Mouse (Mus musculus) embryo, embryonic 10.5 days (tissue): ENCODE data around the gene Fam222a.
A peak's percentile ranks its signal among the peaks of the same experiment; 100 is the strongest.

Source experiments
- DNase-seq: peaks from one replicate; pipeline ENCODE4 v3.0.0-alpha.2; 2015; ENCODE audit warnings: low spot score

Gene Fam222a

GRCm38 (mm10) chr5:114584293-114585104 lies 16.7 kb downstream of the Fam222a start:
- DNase-seq: no peak

DNA sequence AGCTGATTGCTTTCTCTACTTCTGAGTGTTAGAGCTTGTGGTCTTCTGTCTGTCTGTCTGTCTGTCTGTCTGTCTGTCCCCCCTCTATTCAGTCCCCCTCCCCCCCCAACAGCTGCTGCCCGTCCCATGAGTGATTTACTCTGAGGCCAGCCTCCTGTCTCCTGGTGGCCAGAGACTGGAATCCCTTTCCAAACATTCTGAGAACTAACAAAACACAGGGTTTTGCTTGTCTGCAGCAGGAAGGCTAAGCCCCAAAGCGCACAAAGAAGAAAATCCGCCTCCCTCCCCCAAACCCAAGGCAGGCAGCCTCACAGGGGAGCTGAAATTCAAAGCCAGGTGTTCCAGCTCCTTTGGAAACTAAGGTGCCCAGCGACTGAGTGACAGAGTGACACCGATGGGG lies 17.9 kb downstream of the Fam222a start:
- DNase-seq: no peak

DNA sequence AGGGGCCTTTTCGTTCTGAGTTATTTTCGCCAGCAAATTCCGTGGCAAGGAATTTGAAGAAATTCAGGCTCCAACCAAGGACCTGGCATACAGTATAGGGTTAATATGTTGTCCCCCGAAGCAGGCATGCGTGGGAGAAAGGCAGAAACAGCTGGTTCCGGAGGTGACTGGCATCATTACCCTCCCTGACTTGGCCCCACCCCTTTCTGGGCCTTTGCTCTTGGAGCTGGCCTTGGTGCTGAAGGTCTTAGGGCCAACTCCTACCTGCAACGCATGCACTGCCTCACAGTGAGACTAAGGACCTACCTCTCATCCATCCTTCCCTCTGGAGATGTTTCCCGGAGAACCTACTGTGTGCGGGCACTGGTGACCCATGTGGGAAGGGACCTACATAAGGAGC lies 20.1 kb downstream of the Fam222a start:
- DNase-seq: peak; percentile 87

DNA sequence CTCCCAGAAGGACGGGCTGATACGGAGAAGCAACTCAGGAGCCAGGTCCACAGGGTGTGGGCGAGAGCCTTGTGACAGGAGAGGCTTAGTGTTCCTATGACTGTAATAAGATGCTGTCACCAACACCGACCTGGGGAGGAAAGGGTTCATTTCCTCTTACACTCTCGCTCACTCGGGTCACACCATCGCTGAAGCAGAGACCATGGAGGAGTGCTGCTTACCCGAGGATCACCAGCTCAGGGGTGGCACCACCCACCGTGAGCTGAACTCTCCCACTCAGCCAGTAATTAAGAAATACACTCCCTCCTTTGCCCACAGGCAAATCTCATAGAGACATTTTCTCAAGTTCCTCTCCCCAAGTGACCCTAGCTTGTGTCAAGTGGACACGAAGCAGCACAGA lies 20.6 kb downstream of the Fam222a start:
- no peak for DNase-seq

DNA sequence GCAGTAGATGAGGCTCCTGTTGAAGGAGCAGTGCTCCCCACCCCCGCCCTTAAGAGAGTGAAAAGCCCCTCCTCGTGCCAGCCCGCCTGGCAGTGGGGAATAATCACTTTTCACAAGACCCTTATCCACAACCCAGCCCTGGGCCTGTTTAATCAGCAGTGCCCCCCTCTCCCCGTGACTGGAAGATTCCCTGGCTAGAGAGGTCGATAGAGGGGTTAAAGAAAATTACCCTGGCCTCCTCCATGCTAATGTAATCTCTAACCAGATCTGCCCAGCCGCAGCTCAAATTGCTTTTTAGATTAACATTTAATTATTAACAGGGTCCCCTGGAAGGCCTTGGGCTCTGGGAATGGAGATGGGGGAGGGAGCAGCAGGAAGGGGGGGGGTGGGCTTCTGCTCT lies 21.2 kb downstream of the Fam222a start:
- no peak for DNase-seq

DNA sequence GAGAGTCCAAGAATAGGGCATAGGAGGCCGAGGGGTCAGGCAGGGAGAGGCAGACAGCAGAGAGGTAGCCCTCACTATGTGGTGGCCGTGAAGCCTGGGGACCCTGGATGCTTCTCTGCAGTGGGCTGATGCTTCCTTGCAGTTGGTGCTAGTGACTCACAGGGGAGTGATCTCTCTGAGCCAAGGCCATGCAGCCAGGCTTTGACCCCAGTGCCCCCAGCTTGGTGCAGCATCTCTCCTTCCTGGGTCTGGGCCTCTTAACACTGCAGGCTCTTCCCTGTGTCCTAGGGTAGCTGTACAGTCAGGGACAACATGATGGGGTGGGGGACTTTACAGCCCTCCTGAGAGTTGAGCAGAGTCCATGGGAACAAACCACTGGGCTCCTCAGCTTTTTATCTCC lies 21.6 kb downstream of the Fam222a start:
- no peak for DNase-seq

DNA sequence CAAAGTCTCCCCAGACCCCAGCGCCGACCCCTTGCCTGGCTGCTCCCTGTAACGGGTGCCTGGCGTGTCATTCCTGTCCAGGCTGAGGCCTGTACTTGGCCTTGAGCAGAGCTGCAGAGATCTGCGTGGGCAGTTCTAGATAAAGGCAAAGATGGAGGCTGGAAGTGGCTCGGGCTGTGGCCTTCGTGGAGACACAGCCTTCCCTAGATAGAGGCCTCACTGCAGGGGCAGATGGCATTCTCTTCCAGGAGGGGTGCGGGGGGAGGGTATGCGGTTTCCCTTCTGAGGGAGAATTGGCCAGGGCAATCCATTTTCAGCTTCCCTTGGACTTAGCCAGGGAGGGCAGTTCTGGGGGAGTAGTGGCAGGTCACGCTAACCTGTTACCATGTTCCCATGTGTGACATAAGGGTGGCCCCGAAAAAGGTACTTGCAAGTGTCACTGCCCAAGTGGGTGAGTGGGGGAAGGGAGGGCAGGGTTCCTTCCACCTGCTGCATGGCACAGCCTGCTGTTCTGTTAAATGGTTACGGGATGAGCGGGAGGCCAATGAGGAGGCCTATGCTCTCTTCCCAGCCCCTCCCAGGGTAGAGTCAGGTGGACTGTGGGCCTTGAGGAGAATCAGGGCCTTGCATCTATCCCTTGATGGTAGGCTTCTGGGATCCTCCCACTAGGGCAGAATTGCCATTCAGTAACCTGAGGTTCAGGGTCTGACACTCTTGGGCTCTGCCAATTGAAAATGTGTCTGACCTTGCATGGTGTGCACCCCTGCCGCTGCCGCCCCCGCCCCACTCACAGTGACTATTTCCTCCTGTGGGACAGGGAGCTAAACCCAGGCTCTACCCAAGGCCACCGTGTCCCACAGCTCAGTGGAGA lies 22.5 kb downstream of the Fam222a start:
- DNase-seq: no peak

DNA sequence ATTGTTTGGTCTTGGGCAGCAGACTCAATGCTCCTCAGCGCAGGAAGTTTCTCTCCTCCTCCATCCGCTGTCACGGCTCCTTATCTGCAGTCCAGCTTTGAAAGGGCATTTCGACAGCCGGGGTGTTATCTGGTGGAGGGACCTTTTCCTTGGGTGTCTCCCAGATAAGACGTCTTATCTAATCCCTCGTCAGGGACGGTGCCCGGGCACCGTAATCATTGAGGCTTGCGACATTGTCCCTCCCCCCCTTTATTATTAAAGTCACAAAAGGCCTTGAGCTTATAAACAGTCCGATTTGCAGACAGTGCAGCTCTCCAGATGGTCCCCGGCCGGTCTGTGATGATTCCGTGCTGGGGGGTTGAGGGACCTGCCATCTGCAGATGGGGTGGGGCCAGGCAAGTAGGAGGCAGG lies 23.3 kb downstream of the Fam222a start:
- DNase-seq: no peak

- DNase-seq: no peak
These were observed 24.8 kb downstream of the Fam222a start for GRCm38 (mm10) chr5:114592463-114593160.

- no peak for DNase-seq
These were observed 25.5 kb downstream of the Fam222a start for GRCm38 (mm10) chr5:114593161-114593821.

DNA sequence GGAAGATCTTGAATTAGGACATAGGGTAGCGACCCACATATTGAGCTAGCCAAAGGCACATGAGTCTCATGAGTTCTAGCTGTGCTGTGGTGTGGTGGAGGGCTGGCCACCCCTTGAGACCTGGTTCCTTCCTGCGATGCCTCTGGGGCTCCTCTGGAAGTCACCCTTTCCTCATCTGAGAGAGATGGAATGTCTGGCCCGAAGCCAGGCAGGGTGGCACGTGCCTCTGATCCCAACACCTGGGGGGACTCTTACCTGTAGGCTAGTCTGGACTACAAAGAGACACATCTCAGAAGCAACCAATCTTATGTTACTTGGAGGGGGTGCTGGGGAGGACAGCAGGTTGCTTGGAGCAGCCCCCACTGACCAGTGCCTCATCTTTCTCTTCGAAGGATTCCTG lies 26.1 kb downstream of the Fam222a start:
- DNase-seq: no peak

DNA sequence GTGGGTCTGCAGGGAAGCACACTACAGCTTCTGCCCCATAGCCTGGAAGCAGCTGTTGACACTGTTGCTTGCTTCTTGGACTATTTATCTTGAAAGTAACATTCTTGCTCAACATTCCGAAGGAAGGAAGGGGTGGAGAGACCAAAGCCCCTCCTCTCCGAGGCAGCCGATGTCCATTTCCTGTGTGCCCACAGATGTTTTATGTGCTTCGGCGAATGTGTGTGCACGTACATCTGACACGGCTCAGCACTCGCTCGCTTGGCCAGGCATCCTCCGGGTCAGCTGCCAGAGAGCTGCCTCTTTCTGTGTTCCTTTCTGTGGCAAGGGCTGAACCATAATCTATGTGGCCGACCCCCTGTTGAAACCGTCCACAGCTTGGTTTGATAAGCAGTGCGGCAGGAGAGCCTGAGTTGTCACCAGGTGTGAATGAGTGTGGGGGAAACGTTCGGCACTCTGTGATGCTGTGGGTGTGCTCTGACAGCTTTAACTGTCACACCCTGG lies 27.0 kb downstream of the Fam222a start:
- peak; percentile 26 for DNase-seq

GRCm38 (mm10) chr5:114596604-114597003 lies 28.8 kb downstream of the Fam222a start:
- DNase-seq: peak; percentile 71

DNA sequence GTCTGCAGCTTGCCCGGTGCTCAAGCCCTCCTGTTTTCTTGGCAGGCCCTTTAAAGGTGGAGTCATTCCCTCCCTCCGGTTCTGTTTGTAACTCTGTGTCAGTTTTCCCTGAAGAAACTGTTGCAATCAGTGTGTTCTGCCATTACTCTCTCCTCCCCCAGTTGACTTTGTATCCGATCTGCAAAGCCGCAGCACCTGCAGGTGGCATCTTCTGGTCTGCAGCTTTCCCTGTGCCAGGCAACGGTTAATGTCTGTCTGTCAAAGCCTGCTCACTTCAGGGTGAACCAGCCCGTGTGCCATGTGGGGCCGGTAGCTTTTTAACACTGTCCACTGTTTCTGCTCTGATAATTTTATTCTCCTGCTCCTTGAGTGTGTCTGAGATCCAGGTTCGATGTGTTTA lies 29.4 kb downstream of the Fam222a start:
- DNase-seq: no peak

GRCm38 (mm10) chr5:114597652-114598051 lies 29.8 kb downstream of the Fam222a start:
- DNase-seq: no peak

DNA sequence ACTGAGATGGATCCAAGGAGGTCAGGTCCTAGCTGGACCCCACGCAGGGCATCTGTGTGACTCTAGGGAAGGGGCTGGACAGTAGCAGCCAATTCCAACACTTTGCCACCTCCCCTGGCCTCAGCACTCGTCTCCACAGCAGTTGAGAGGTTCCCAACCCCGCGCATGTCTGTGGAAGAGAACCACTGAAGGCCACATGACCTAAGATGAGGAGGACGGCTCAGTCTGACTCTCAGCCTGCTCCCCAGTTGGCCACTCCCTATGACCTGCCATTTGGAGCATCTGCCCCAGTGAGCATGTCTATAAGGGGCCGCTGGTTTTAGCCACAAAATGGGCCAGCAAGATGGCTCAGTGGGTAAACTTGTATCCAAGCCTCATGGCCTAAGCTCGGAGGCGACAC lies 34.2 kb downstream of the Fam222a start:
- DNase-seq: no peak

- DNase-seq: peak; percentile 39
These were observed 36.2 kb downstream of the Fam222a start for GRCm38 (mm10) chr5:114603975-114604374.

DNA sequence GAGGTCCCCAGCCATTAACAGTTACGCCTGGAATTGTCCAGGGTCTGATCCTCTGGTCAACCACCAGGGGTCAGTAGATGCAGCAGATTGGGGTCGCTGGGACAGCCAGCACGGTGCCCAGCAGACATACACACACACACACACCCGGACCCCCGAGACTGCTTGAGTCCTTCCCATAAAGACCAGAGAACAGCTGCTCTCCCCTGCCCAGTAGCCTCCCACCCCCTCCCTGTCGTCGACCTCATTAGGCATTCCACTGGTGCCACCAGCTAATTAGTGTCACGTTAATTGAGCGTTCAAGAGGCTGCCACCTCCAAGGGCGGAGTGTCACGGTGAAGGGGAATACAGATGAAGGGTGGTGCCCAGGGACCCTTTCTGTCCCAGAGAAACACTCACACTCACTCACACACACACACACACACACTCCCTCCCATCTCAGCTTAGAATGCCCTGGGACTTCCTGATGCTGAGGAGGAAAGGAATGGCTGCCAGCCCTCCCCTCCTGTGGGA lies 37.0 kb downstream of the Fam222a start:
- DNase-seq: peak; percentile 74

- DNase-seq: no peak
These were observed 38.2 kb downstream of the Fam222a start for GRCm38 (mm10) chr5:114605981-114606380.

DNA sequence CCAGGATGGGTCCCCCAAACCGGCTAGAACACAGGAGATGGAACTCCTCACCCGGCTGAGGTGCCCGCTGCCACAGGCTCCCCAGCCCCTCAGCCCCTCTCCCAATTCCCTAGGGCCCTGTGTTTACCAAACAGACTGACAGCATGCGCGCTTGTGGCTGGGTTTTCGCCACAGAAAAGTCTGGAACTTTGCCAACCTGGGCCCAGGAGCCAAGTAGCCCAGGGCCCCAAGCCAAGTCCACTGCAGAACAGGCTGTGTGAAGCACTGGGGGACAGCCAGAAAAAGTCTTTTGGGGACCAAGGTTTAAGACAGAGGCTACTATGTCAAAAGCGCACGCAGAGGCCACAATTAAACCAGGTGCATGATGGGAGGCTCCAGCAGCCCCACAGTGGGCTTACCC lies 39.8 kb downstream of the Fam222a start:
- DNase-seq: no peak

DNA sequence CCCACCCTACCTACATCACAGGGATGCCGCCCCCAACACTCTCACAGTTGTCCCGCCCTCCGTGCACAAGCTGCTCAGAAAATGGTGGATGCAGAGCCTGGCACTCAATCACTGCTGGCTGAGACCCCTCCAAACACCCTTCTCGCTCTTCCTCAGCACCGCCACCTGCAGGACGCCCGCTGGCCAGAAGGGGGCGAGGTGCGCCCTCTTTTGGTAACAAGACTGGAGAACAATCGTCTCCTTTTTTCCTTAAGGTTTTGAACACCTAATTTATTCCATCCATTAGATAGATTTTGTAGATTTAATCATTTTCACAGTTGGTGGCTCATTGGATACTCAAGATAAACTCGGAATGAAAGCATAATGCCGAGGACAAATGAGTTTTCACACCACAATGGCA lies 40.7 kb downstream of the Fam222a start:
- peak; percentile 86 for DNase-seq

- DNase-seq: no peak
These were observed 43.4 kb downstream of the Fam222a start for GRCm38 (mm10) chr5:114611256-114611655.
